In the genomic region with DNA sequence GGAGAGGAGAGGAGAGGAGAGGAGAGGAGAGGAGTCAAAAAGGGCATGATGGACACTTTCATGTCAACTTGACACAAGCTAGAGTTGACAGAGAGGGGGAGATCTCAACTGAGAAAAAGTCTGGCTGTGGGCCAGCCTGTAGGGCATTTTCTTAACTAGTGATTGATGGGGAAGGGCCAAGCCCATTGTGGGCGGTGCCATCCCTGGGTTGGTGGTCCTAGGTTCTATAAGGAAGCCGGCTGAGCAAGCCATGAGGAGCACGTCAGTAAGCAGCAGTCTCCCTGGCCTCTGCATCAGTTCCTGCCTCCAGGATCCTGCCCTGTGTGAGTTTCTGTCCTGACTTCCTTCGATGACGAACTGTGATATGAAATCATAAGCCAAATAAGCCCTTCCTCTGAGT, we compare ENCODE assay signal across 27 mouse cellular contexts. TPM values are rescaled to one million over a fixed set of nuclear protein-coding genes. Genes with fewer than 3 reads are reported as not detected.
"Had no signal": no experiment of that assay in that cellular context is flagged by ENCODE, and none has a peak within 500 bp of the region (broad histone marks: within the 10 kb centered on the region; RNA-seq: fewer than 3 reads in every experiment).

No protein-coding gene starts in this region.

- H3K36me3 ChIP-seq: heart, embryonic 13.5 days; heart, embryonic 15.5 days; hindbrain, embryonic 13.5 days; hindbrain, embryonic 15.5 days; kidney, embryonic 15.5 days; limb, embryonic 13.5 days; limb, embryonic 15.5 days; liver, embryonic 12.5 days had no signal

- H3K4me2 ChIP-seq: heart, embryonic 11.5 days; heart, embryonic 13.5 days; heart, embryonic 15.5 days; hindbrain, embryonic 13.5 days; hindbrain, embryonic 15.5 days; kidney, embryonic 15.5 days; limb, embryonic 13.5 days; limb, embryonic 15.5 days; liver, embryonic 12.5 days had no signal

- H3K4me1 ChIP-seq: liver, embryonic 12.5 days had no signal

- H3K27me3 ChIP-seq: hindbrain, embryonic 15.5 days had no signal

- H3K4me3 ChIP-seq: heart, adult 2 months; heart, embryonic 13.5 days; heart, embryonic 15.5 days; hindbrain, embryonic 13.5 days; hindbrain, embryonic 15.5 days; kidney, embryonic 15.5 days; limb, embryonic 13.5 days; limb, embryonic 15.5 days; liver, embryonic 12.5 days had no signal

- DNase-seq: gastrocnemius, postnatal 14 days; gastrocnemius, postnatal 36 days; heart, adult 2 months; heart, postnatal 14 days; heart, postnatal 36 days; kidney, adult 18-20 months; kidney, adult 8-10 months; kidney, postnatal 14 days; kidney, postnatal 36 days; layer of hippocampus, adult 9-11 months; layer of hippocampus, postnatal 36 days; left cerebral cortex, postnatal 4 days had no signal

- H3K9ac ChIP-seq: heart, embryonic 13.5 days; heart, embryonic 15.5 days; hindbrain, embryonic 13.5 days; hindbrain, embryonic 15.5 days; kidney, embryonic 15.5 days; limb, embryonic 13.5 days; limb, embryonic 15.5 days; liver, embryonic 12.5 days; liver, embryonic 14.5 days had no signal

- H3K27ac ChIP-seq: heart, adult 2 months; heart, embryonic 13.5 days; heart, embryonic 15.5 days; hindbrain, embryonic 13.5 days; hindbrain, embryonic 15.5 days; hindbrain, postnatal 0 days; kidney, embryonic 15.5 days; kidney, postnatal 0 days; limb, embryonic 13.5 days; limb, embryonic 15.5 days; liver, embryonic 12.5 days; liver, embryonic 14.5 days had no signal

- ATAC-seq: hindbrain, postnatal 0 days; intestine, postnatal 0 days; liver, embryonic 12.5 days had no signal

- H3K9me3 ChIP-seq: heart, embryonic 13.5 days; heart, embryonic 15.5 days; hindbrain, embryonic 13.5 days; hindbrain, embryonic 15.5 days; kidney, embryonic 15.5 days; limb, embryonic 13.5 days; limb, embryonic 15.5 days; liver, embryonic 12.5 days had no signal

RNA-seq across cellular contexts. Expression of a gene that starts 4.6 kb away (rescaled TPM):
- total RNA-seq: gastrocnemius, postnatal 36 days; hematopoietic stem cell, adult 5-6 weeks; liver, adult 2 months had no signal
- polyA plus RNA-seq: intestine, postnatal 0 days; liver, adult 2 months; liver, embryonic 14.5 days had no signal
